Mouse (Mus musculus): ENCODE results near the gene Rims3. TPM values are rescaled to one million over a fixed set of nuclear protein-coding genes. Genes with fewer than 3 reads are reported as not detected.

Rims3 gene
- polyA plus RNA-seq, 1 experiment from 2014 or later = 10.7 TPM

DNA sequence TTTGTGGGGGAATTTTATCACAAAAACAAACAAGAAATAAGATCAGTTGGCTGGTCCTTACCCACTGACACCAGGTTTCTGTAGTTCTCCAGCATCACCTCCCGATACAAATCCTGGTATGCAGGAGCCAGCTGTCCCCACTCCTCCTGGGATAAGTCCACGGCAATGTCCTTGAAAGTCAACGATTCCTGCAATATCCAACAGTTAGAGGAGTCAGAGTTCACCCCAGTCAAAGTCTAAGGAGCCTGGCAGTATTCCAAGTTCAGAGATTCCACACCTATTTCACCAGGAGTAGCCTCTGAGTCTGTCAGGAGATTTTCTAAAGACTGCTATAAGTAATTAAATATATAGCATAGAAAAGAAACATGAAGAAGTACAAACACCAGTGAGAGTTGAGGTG lies 80.4 kb downstream of the Rims3 start:
- Histone ChIP-seq H3K27me3 (no peaks in the 10 kb centered on the region), H3K9me3 (no peaks in the 10 kb centered on the region), H3K9ac (replicated peaks) (no peak overlapping the region), H3K36me3 (peaks cover 5% of the 10 kb centered on the region), H3K4me1 (no peaks in the 10 kb centered on the region), H3K4me2 (replicated peaks) (no peak overlapping the region), H3K27ac (replicated peaks) (no peak overlapping the region), H3K4me3 (no peak overlapping the region)
- 92% methylated on average over 3 of the region's 3 CpGs for WGBS
- ATAC-seq (replicated peaks) = no peak

Small RNAs within 50 kb of the gene (microRNA-seq; reads per million reads assigned to microRNA genes)
- not detected for gene Gm23936

Other genes with a start within 250 kb of the Rims3 start
- gene Cited4, start 188.2 kb upstream of the Rims3 start, polyA plus RNA-seq (2015; fragmentation: Nextera tagmentation; extraction: Ambion mirVana) = 0.41 and 0.64 TPM in 2 replicates
- 8.8 TPM in 2 replicates for gene Kcnq4, start 106.2 kb upstream of the Rims3 start, polyA plus RNA-seq (2015; fragmentation: Nextera tagmentation; extraction: Ambion mirVana)
- gene Nfyc, start 23.2 kb upstream of the Rims3 start, polyA plus RNA-seq (2015; fragmentation: Nextera tagmentation; extraction: Ambion mirVana) = 95.4 and 98.5 TPM in 2 replicates
- gene Exo5, start 70.2 kb downstream of the Rims3 start, polyA plus RNA-seq (2015; fragmentation: Nextera tagmentation; extraction: Ambion mirVana) = 43.4 and 46.3 TPM in 2 replicates
- gene Zfp69, start 96.9 kb downstream of the Rims3 start, polyA plus RNA-seq (2015; fragmentation: Nextera tagmentation; extraction: Ambion mirVana) = 6.6 and 7.3 TPM in 2 replicates
- gene Smap2, start 162.4 kb downstream of the Rims3 start, polyA plus RNA-seq (2015; fragmentation: Nextera tagmentation; extraction: Ambion mirVana) = 37.2 and 40.1 TPM in 2 replicates
- 3.2 and 5.9 TPM in 2 replicates for gene Col9a2, start 184.6 kb downstream of the Rims3 start, polyA plus RNA-seq (2015; fragmentation: Nextera tagmentation; extraction: Ambion mirVana)
- 25.4 and 26.6 TPM in 2 replicates for gene Zmpste24, start 243.4 kb downstream of the Rims3 start, polyA plus RNA-seq (2015; fragmentation: Nextera tagmentation; extraction: Ambion mirVana)